Mouse (Mus musculus): ENCODE data around the gene Cyp4a32. TPM values are rescaled to one million over a fixed set of nuclear protein-coding genes. Genes with fewer than 3 reads are reported as not detected.
"Not testable (repeated sequence)": the region's sequence is repeated elsewhere in the genome, so short reads cannot be mapped to it uniquely, and the experiment has no call there.

Cyp4a32 gene
- total RNA-seq (2021): not detected

GRCm38 (mm10) chr4:115600611-115601010 lies at the start of gene Cyp4a32:
Gene Cyp4a32, plus strand, starts transcription at chr4:115600969.
- not testable (repeated sequence) for DNase-seq (ENCODE audit: low spot score)
- intact Hi-C loops (cut with DNase I): loop anchor here (5.0 kb wide), 1 partner anchor 78 kb away; no protein-coding TSS in a partner anchor

- intact Hi-C loops (cut with DNase I): no loop called here
- no peak for DNase-seq (ENCODE audit: low spot score)
Observed at GRCm38 (mm10) chr4:115552726-115553125, 48.0 kb upstream of the Cyp4a32 start.

GRCm38 (mm10) chr4:115555513-115555912 lies 45.3 kb upstream of the Cyp4a32 start:
- no peak for DNase-seq (ENCODE audit: low spot score)
- intact Hi-C loops (cut with DNase I): no loop called here

GRCm38 (mm10) chr4:115557861-115558561 lies 42.8 kb upstream of the Cyp4a32 start:
- no peak for DNase-seq (ENCODE audit: low spot score)
- intact Hi-C loops (cut with DNase I): no loop called here

GRCm38 (mm10) chr4:115561236-115561635 lies 39.5 kb upstream of the Cyp4a32 start:
- DNase-seq (ENCODE audit: low spot score); intact Hi-C loops (cut with DNase I): not testable (repeated sequence)

- intact Hi-C loops (cut with DNase I): no loop called here
Observed at GRCm38 (mm10) chr4:115563401-115563800, 37.4 kb upstream of the Cyp4a32 start, which contains the start of gene Cyp4a31. Gene Cyp4a31, plus strand, starts transcription at chr4:115563649.

GRCm38 (mm10) chr4:115564469-115565225 lies 36.1 kb upstream of the Cyp4a32 start:
- DNase-seq (ENCODE audit: low spot score); intact Hi-C loops (cut with DNase I): not testable (repeated sequence)

More at GRCm38 (mm10) chr4:115563401-115563800, 37.4 kb upstream of the Cyp4a32 start, which contains the start of gene Cyp4a31:
- DNase-seq (ENCODE audit: low spot score): no peak

GRCm38 (mm10) chr4:115575255-115575654 lies 25.5 kb upstream of the Cyp4a32 start:
- no peak for DNase-seq (ENCODE audit: low spot score)
- intact Hi-C loops (cut with DNase I): no loop called here

GRCm38 (mm10) chr4:115575776-115576175 lies 25.0 kb upstream of the Cyp4a32 start:
- DNase-seq (ENCODE audit: low spot score): no peak
- intact Hi-C loops (cut with DNase I): no loop called here

GRCm38 (mm10) chr4:115583036-115583435 lies 17.7 kb upstream of the Cyp4a32 start:
- intact Hi-C loops (cut with DNase I): no loop called here
- DNase-seq (ENCODE audit: low spot score): no peak

GRCm38 (mm10) chr4:115596357-115596756 lies 4.4 kb upstream of the Cyp4a32 start:
- intact Hi-C loops (cut with DNase I): no loop called here
- DNase-seq (ENCODE audit: low spot score): no peak

GRCm38 (mm10) chr4:115596824-115597336 lies 3.9 kb upstream of the Cyp4a32 start:
- intact Hi-C loops (cut with DNase I): no loop called here
- no peak for DNase-seq (ENCODE audit: low spot score)

GRCm38 (mm10) chr4:115614005-115614404 lies 13.2 kb downstream of the Cyp4a32 start:
- intact Hi-C loops (cut with DNase I): no loop called here
- no peak for DNase-seq (ENCODE audit: low spot score)

GRCm38 (mm10) chr4:115625560-115625959 lies 24.8 kb downstream of the Cyp4a32 start:
- intact Hi-C loops (cut with DNase I): not testable (repeated sequence)

GRCm38 (mm10) chr4:115642967-115643754 lies 42.4 kb downstream of the Cyp4a32 start:
- intact Hi-C loops (cut with DNase I): no loop called here
- no peak for DNase-seq (ENCODE audit: low spot score)

More at GRCm38 (mm10) chr4:115625560-115625959, 24.8 kb downstream of the Cyp4a32 start:
- not testable (repeated sequence) for DNase-seq (ENCODE audit: low spot score)

- intact Hi-C loops (cut with DNase I): loop anchor here (5.0 kb wide), 1 partner anchor 168 kb away; no protein-coding TSS in a partner anchor
- no peak for DNase-seq (ENCODE audit: low spot score)
Observed at GRCm38 (mm10) chr4:115645371-115645770, 44.6 kb downstream of the Cyp4a32 start.

- intact Hi-C loops (cut with DNase I): loop anchor here (5.0 kb wide), 1 partner anchor 170 kb away; no protein-coding TSS in a partner anchor
- peak; percentile 60 for DNase-seq (ENCODE audit: low spot score)
Observed at GRCm38 (mm10) chr4:115647580-115647979, 46.8 kb downstream of the Cyp4a32 start, which contains the start of gene Cyp4b1. Gene Cyp4b1, minus strand, starts transcription at chr4:115647723.

GRCm38 (mm10) chr4:115648752-115649151 lies 48.0 kb downstream of the Cyp4a32 start:
- intact Hi-C loops (cut with DNase I): loop anchor here (5.0 kb wide), 1 partner anchor 171 kb away; no protein-coding TSS in a partner anchor
- no peak for DNase-seq (ENCODE audit: low spot score)

- intact Hi-C loops (cut with DNase I): loop anchor here (5.0 kb wide), 1 partner anchor 172 kb away; no protein-coding TSS in a partner anchor
- DNase-seq (ENCODE audit: low spot score): no peak
Observed at GRCm38 (mm10) chr4:115649344-115649743, 48.6 kb downstream of the Cyp4a32 start.

Measured in heart, postnatal 25 days (tissue).